Mouse (Mus musculus) lung, adult 2 months (tissue): Measurements from ENCODE around the gene Camta1. TPM values are rescaled to one million over a fixed set of nuclear protein-coding genes. Genes with fewer than 3 reads are reported as not detected.
A peak's percentile ranks its signal among the peaks of the same experiment; 100 is the strongest.

Source experiments
- DNase-seq: peaks from one replicate; pipeline ENCODE4 v3.0.0; 2022
- H3K4me1 ChIP-seq: fragments of 200-500 bp; 2 replicates; pipeline ENCODE4 v1.6.1; 2011; ENCODE audit warnings: low read length; ENCODE audit not compliant: control insufficient read depth, insufficient read depth
- H3K4me3 ChIP-seq: fragments of 200-500 bp; replicated peaks from 2 replicates; pipeline ENCODE3; 2011; ENCODE audit warnings: low read depth, mild to moderate bottlenecking, control low read depth, low read length; ENCODE audit errors: extremely low read depth
- CTCF ChIP-seq: fragments of 200-500 bp; IDR thresholded peaks from 2 replicates; pipeline ENCODE4 v1.5.1; 2011; ENCODE audit warnings: mild to moderate bottlenecking, low read length, control low read depth; ENCODE audit not compliant: insufficient read depth
- POLR2A ChIP-seq: fragments of 200-500 bp; IDR thresholded peaks from 2 replicates; pipeline ENCODE4 v1.6.1; 2011; ENCODE audit warnings: low read depth, mild to moderate bottlenecking, control low read depth, low read length, borderline replicate concordance; ENCODE audit errors: extremely low read depth
- WGBS: fragments of 180-500 bp; shearing (Covaris S2); methylation state at CpG from one replicate; pipeline ENCODE4 v1.1.7; 2018; 5-methylcytosine and 5-hydroxymethylcytosine counted together
- polyA plus RNA-seq: library from polyadenylated mRNA; depleted of rRNA; stranded (reverse); fragments of >200 nt; gene quantifications from 2 replicates; pipeline ENCODE4 v1.2.3, GENCODE M21; 2012

Camta1 gene
- polyA plus RNA-seq, 1 experiment = 10.4 TPM

DNA sequence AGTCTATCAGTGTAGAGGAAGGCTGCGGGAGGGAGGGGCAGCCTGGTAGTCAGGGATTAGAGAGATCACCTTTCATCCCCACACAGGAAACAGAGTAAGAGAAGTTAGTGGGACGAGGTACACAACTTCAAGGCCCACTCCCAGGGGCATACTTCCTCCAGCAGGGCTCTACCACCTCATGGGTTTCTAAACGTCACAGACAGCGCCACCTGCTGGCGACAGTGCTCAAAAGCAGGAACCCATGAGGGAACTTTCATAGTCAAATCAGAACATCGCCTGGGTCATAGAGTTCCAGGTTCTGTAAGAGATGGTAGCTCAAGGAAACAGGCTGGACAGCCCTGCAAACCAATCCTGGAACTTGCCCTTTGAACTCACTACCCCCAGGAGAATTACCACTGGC, 871.5 kb downstream of the Camta1 start:
- TF ChIP-seq POLR2A = no peak
- peak; percentile 67 for TF ChIP-seq CTCF
- Histone ChIP-seq H3K4me3 (no peak overlapping the region), H3K4me1 (no peaks in the 10 kb centered on the region)
- peak; percentile 46 for DNase-seq
- 42% methylated on average over 6 of the region's 6 CpGs for WGBS

DNA sequence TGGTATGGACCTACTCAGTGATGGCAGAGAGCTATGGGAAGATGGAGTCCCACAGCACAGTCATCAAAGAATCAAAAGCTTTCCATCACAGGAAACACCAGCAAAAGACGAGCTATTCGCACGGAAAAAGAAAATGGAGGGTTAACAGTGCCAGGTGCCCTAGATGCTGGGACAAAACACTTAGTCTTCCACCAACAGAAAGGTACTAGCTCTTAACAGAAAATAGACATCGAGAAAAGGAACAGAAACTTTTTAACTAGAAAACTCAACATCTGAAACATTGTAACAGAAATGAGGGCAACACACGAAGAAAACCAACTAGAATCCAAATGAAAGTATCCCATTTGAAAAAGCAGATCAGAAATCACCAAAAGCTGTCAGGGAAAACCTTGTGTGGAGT, 881.5 kb downstream of the Camta1 start:
- Histone ChIP-seq H3K4me3 (no peak overlapping the region), H3K4me1 (no peaks in the 10 kb centered on the region)
- TF ChIP-seq POLR2A (no peak), CTCF (no peak)
- 83% methylated on average over 5 of the region's 5 CpGs for WGBS
- DNase-seq = no peak

- no peak for DNase-seq
Measured at GRCm38 (mm10) chr4:150979455-150979854, 882.2 kb downstream of the Camta1 start.

GRCm38 (mm10) chr4:150978156-150978910, 883.3 kb downstream of the Camta1 start:
- WGBS = 79% methylated on average over 21 of the region's 21 CpGs
- DNase-seq = no peak
- TF ChIP-seq POLR2A = no peak
- TF ChIP-seq CTCF = no peak
- H3K4me1 ChIP-seq = no peaks in the 10 kb centered on the region
- no peak overlapping the region for H3K4me3 ChIP-seq

More at GRCm38 (mm10) chr4:150979455-150979854, 882.2 kb downstream of the Camta1 start:
- TF ChIP-seq CTCF = no peak
- no peaks in the 10 kb centered on the region for H3K4me1 ChIP-seq
- WGBS = 69% methylated on average over 9 of the region's 9 CpGs
- H3K4me3 ChIP-seq = no peak overlapping the region

DNA sequence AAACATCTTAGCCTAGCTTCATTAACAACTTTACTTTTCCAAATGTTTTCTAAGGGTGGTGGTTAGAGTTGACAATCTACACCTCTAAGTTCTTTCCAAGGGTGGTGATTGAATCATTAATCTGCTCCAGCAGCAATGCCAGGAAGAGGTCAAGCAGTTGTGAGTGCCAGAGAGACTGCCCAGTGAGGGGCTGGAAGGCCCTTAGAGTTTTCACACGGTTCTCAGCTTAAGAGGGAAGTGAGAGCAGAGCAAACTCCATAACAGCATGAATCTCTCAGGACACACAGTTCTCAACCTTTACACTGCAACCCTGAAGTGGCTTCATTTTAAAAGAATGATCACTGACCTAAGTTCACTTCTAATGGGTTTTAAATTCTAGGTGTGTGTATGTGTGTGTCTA, 886.5 kb downstream of the Camta1 start:
- DNase-seq = no peak
- TF ChIP-seq CTCF (no peak), POLR2A (no peak)
- Histone ChIP-seq H3K4me1 (no peaks in the 10 kb centered on the region), H3K4me3 (no peak overlapping the region)
- WGBS = 15% methylated on average over 1 of the region's 1 CpGs

- WGBS = 66% methylated on average over 8 of the region's 8 CpGs
- no peak for DNase-seq
- H3K4me3 ChIP-seq = no peak overlapping the region
- no peaks in the 10 kb centered on the region for H3K4me1 ChIP-seq
- TF ChIP-seq CTCF (no peak), POLR2A (no peak)
Measured at GRCm38 (mm10) chr4:150973264-150973663, 888.4 kb downstream of the Camta1 start.

- DNase-seq = no peak
- Histone ChIP-seq H3K4me1 (no peaks in the 10 kb centered on the region), H3K4me3 (no peak overlapping the region)
- WGBS = 81% methylated on average over 8 of the region's 8 CpGs
- TF ChIP-seq POLR2A (no peak), CTCF (no peak)
Measured at GRCm38 (mm10) chr4:150968956-150969355, 892.7 kb downstream of the Camta1 start.

DNA sequence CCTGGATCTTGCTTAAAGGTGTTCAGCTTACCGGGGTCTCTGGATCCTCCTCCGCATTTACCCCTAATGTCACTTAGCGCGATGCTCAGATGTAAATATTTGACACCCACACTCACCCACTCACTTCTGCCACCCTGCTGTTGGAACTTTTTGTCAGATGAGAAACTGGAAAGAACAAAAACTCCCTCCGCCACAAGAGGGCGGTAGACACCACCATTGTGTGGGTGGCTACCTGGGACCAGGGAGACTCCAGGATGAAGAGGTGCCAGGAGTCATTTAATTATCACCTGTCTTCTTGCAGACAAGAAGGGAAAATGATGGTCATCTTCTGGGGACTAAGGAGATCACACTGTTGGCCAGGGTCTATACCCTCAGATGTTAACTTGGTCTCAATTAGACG, 895.1 kb downstream of the Camta1 start:
- Histone ChIP-seq H3K4me3 (no peak overlapping the region), H3K4me1 (no peaks in the 10 kb centered on the region)
- TF ChIP-seq CTCF (peak; percentile 72), POLR2A (no peak)
- peak; percentile 71 for DNase-seq
- 14% methylated on average over 7 of the region's 7 CpGs for WGBS

DNA sequence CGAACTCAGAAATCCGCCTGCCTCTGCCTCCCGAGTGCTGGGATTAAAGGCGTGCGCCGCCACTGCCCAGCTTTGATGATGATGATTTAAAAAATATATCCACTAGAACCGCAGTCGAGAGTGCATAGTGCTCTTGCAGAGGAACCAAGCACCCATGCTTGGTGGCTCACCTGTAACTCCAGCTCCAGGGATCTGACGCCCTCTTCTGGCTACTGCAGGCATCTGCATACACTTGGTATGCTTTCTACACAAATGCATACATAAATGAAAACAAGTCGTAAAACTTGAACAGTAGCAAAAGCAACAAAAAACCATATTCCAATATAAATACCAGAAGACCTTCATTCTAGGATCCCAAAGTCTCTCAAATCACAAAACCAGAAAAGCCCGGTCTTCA, 896.1 kb downstream of the Camta1 start:
- H3K4me1 ChIP-seq = no peaks in the 10 kb centered on the region
- H3K4me3 ChIP-seq = no peak overlapping the region
- TF ChIP-seq CTCF = peak; percentile 36
- no peak for TF ChIP-seq POLR2A
- DNase-seq = no peak
- 68% methylated on average over 11 of the region's 11 CpGs for WGBS

- WGBS = 7% methylated on average over 25 of the region's 25 CpGs
- Histone ChIP-seq H3K4me1 (no peaks in the 10 kb centered on the region), H3K4me3 (no peak overlapping the region)
- DNase-seq = peak; percentile 81
- TF ChIP-seq CTCF (peak; percentile 92), POLR2A (no peak)
Measured at GRCm38 (mm10) chr4:150964635-150965554, 896.8 kb downstream of the Camta1 start.
